Mouse (Mus musculus) lung, embryonic 16.5 days (tissue): ENCODE measurements around the gene Thada. TPM values are rescaled to one million over a fixed set of nuclear protein-coding genes. Genes with fewer than 3 reads are reported as not detected.

Experiments
- ATAC-seq: fragments of 200-750 bp; cut with Nextera tagmentation; 2 replicates; pipeline ENCODE4 v1.8.0; 2017; ENCODE audit warnings: low read depth, mild to moderate bottlenecking, moderate library complexity
- H3K27ac ChIP-seq: fragments of 300-500 bp; sonication (generic); 2 replicates; pipeline ENCODE4 v1.5.1; 2014; ENCODE audit warnings: mild to moderate bottlenecking, control low read depth, low read length
- H3K27me3 ChIP-seq: fragments of 300-500 bp; sonication (generic); 2 replicates; pipeline ENCODE4 v1.6.1; 2014; ENCODE audit warnings: low read depth, low read length, mixed read lengths; ENCODE audit not compliant: control insufficient read depth, insufficient read depth
- H3K36me3 ChIP-seq: fragments of 300-500 bp; sonication (generic); 2 replicates; pipeline ENCODE4 v1.6.1; 2014; ENCODE audit warnings: low read length; ENCODE audit not compliant: control insufficient read depth, insufficient read depth
- H3K4me1 ChIP-seq: fragments of 300-500 bp; sonication (generic); replicated peaks from 2 replicates; pipeline ENCODE4 v1.6.1; 2014; ENCODE audit warnings: low read length, mixed read lengths; ENCODE audit not compliant: control insufficient read depth, insufficient read depth
- H3K4me2 ChIP-seq: fragments of 300-500 bp; sonication (generic); 2 replicates; pipeline ENCODE4 v1.6.1; 2014; ENCODE audit warnings: low read depth, low read length, control low read depth
- H3K4me3 ChIP-seq: fragments of 300-500 bp; sonication (generic); 2 replicates; pipeline ENCODE4 v1.5.1; 2014; ENCODE audit warnings: mild to moderate bottlenecking, low read length, control low read depth
- H3K9ac ChIP-seq: fragments of 300-500 bp; sonication (generic); 2 replicates; pipeline ENCODE4 v1.6.1; 2014; ENCODE audit warnings: low read length, control low read depth
- H3K9me3 ChIP-seq: fragments of 300-500 bp; sonication (generic); 2 replicates; pipeline ENCODE4 v1.6.1; 2016; ENCODE audit warnings: low read length; ENCODE audit not compliant: control insufficient read depth
- WGBS: fragments of 180-500 bp; shearing (Covaris S2); extraction: QIAGEN DNeasy Blood & Tissue Kit; methylation state at CpG from one replicate; pipeline ENCODE4 v1.1.7; 2014; 5-methylcytosine and 5-hydroxymethylcytosine counted together
- polyA plus RNA-seq: library from polyadenylated mRNA; unstranded; fragments of >200 nt; fragmentation: Nextera tagmentation; extraction: Ambion mirVana; gene quantifications from 2 replicates; pipeline ENCODE4 v1.2.1, GENCODE M21; 2015

The Thada gene
- polyA plus RNA-seq, 1 experiment from 2014 or later = 8.6 TPM

DNA sequence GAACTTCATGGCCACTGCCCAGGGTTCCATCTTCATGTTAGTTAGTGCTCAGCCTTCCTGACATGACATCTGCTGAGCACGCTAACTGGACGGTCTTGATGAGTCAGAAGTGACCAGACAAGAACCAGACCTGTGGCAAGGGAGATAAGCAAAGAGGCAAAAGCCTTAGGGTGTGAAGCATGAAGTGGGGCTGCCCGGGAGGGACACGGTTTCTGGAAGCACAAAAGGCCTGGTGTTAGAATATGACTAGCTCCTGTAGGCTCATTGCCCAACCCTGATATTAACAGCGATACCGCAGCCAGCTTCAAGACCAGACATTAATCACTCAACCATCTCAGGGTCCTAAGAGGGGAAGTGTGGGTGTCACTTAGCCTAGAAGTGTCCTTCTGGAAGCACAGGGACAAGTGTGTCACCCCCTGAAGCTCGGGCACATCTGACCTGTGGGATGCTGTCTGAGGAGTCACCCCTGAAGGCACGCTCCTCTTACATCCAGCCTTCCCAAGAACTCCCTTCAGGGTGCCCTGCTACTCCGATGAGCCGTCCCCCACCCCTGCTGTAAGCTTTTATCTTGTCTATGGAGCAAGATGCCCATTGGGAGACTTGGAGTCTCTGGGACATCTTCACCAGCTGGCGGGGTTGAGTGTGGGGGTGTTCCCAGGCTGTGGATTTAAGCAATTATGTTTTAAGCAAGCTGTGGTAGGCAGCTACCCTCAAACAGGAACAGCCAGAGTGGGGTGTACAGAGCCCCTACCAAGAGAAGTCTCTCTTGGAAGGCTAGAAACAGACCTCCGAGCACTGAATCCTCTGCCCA, 312.8 kb downstream of the Thada start:
- H3K27ac ChIP-seq = no peak overlapping the region
- H3K27me3 ChIP-seq = no peaks in the 10 kb centered on the region
- 76% methylated on average over 12 of the region's 12 CpGs for WGBS
- no peak for ATAC-seq
- H3K9me3 ChIP-seq = no peaks in the 10 kb centered on the region
- H3K4me2 ChIP-seq = no peak overlapping the region
- H3K36me3 ChIP-seq = no peaks in the 10 kb centered on the region
- H3K4me3 ChIP-seq = no peak overlapping the region
- peaks cover 28% of the 10 kb centered on the region for H3K4me1 ChIP-seq
- no peak overlapping the region for H3K9ac ChIP-seq

DNA sequence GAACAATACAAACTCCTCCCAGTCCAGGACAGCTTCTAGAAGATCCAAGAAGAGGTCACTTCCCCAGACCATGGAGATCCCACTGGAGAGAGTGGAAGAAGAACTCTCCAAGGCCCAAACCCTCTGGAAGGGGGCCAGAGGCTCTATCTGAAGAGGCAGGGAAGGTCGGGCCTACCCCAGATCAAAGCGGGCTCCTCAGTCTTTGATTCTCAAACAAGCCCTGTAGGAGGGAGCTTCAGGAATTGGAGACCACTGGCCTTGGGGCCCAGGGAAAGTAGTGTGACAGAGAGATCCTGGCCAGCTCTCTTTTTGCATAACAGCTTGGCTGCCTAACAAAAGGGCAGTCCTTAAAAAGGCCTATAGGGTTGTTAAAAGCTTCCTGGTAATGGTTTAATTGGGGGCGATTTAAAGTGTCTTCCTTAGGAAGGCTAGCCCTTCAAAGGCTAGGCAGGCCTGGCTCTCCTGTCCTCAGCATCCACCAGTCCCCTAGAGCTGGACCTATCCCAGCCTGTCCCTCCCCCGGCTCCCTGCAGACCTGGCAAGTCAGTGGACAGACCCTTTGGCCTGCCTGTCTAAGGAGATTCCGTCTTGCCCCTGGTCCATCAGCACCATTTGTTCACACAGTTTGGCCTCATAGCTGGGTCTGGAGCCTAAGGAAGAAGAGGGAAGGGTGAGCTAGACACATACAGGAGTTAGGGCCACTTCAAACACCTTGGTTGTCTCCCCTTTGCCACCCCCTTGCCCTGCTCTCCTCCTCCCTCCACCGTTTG, 313.6 kb downstream of the Thada start:
- Histone ChIP-seq H3K27me3 (no peaks in the 10 kb centered on the region), H3K9ac (no peak overlapping the region), H3K4me3 (no peak overlapping the region), H3K4me2 (no peak overlapping the region), H3K27ac (no peak overlapping the region), H3K4me1 (peaks cover 29% of the 10 kb centered on the region), H3K36me3 (no peaks in the 10 kb centered on the region), H3K9me3 (no peaks in the 10 kb centered on the region)
- ATAC-seq = no peak
- 44% methylated on average over 6 of the region's 6 CpGs for WGBS

DNA sequence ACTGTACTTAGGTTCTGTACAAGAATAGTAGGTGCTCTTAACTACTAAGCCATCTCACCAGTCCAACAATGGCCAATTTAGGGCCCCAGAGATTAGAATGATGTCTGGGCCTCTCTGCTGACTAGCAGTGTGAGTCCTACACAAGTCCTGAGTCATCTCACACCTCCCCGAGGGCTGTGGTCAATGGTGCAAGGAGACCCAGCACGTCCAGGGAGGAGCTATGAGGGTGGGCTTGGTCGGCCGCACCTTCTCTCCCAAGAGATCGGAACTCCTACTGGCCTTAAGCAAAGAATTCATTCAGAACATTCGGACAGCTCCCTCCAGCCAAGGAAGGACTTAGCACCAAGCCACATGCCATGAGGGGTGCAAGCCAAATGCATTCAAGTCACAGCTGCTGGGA, 314.7 kb downstream of the Thada start:
- H3K4me1 ChIP-seq = peaks cover 39% of the 10 kb centered on the region
- no peak overlapping the region for H3K4me3 ChIP-seq
- H3K4me2 ChIP-seq = no peak overlapping the region
- H3K9ac ChIP-seq = no peak overlapping the region
- no peaks in the 10 kb centered on the region for H3K27me3 ChIP-seq
- no peak for ATAC-seq
- no peaks in the 10 kb centered on the region for H3K9me3 ChIP-seq
- H3K27ac ChIP-seq = no peak overlapping the region
- 77% methylated on average over 6 of the region's 6 CpGs for WGBS
- H3K36me3 ChIP-seq = no peaks in the 10 kb centered on the region

DNA sequence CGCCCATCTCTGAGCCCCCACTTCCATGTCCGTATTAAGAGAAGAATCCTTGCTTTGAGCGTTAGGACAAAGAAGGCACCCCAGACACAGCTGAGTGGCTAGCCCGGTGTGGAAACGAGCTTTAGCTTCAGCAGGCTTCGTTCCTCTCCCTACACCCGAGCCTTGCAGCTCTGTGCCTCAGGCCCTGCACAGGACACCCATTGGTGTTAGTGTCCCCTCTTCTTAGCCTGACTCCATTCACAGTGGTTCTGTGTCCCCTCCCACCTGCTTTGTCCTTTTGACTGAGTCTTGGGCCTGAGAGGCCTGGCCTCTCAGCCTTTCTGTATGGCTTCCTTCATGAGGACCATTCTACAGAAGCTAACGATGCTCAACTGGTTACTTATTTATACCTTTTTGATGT, 315.7 kb downstream of the Thada start:
- WGBS = 81% methylated on average over 8 of the region's 8 CpGs
- H3K9me3 ChIP-seq = no peaks in the 10 kb centered on the region
- H3K36me3 ChIP-seq = no peaks in the 10 kb centered on the region
- H3K4me1 ChIP-seq = peaks cover 41% of the 10 kb centered on the region
- H3K4me3 ChIP-seq = no peak overlapping the region
- H3K9ac ChIP-seq = no peak overlapping the region
- no peak overlapping the region for H3K27ac ChIP-seq
- no peak for ATAC-seq
- H3K4me2 ChIP-seq = no peak overlapping the region
- no peaks in the 10 kb centered on the region for H3K27me3 ChIP-seq

- H3K27me3 ChIP-seq = no peaks in the 10 kb centered on the region
- H3K9me3 ChIP-seq = no peaks in the 10 kb centered on the region
- ATAC-seq = no peak
- no peak overlapping the region for H3K4me3 ChIP-seq
- H3K36me3 ChIP-seq = no peaks in the 10 kb centered on the region
- H3K27ac ChIP-seq = no peak overlapping the region
- 61% methylated on average over 5 of the region's 5 CpGs for WGBS
- H3K9ac ChIP-seq = peak overlapping the region; percentile 14; the same call in 1 of the 2 replicates
- H3K4me1 ChIP-seq = peaks cover 42% of the 10 kb centered on the region
- H3K4me2 ChIP-seq = no peak overlapping the region
Observed at GRCm38 (mm10) chr17:84149566-84149965, 316.4 kb downstream of the Thada start.

DNA sequence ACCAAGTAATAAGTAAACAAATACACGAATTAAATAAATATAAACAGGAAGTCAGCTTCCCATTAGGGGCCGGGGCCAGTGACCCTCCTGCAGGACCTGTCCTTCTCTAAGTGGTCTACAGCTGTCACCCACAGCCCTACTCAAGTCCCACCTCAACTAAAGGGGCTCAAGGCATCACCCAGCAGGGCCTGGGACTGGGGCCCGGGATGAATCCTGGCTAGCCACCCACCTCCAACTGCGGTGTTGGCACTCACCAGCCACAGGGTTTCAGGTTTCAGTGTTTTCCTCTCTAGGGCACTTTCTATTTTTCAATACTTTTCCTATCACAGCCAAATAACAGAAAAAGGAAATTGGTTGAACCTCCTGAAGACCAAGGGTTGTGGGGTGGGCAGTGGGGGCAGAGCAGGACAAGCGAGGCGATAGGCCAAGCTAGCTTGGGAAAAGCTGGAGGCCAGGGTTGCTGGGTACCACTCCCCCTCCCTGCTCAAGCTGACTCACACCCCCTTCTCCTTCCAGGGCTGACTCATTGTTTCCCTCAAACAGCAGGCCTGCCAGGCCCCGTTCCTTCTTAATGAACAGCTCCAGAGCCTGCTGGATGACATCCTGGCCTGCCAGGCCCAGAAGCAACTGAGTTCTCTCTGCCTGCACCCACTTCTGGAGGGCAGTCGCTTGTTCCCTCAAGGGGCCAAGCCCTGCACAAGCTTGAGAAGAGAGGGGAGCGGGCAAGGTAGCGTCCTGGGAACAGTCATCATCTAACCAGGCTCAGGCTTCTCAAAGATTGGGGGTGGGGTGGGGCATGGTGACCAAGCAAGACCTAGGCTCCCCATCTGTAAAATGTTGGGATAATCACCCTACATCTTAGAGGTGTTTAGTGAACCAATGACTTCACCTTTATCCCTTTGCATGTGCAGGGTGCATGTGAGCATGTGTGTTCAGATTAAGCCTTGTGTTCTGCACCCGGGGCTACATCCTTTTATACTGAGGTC, 317.2 kb downstream of the Thada start:
- Histone ChIP-seq H3K36me3 (no peaks in the 10 kb centered on the region), H3K4me2 (no peak overlapping the region), H3K9me3 (no peaks in the 10 kb centered on the region), H3K27me3 (no peaks in the 10 kb centered on the region), H3K27ac (peak overlapping the region; percentile 82), H3K4me3 (no peak overlapping the region), H3K9ac (peak overlapping the region; percentile 40), H3K4me1 (peaks cover 43% of the 10 kb centered on the region)
- 28% methylated on average over 11 of the region's 11 CpGs for WGBS
- ATAC-seq = peak; percentile 85

DNA sequence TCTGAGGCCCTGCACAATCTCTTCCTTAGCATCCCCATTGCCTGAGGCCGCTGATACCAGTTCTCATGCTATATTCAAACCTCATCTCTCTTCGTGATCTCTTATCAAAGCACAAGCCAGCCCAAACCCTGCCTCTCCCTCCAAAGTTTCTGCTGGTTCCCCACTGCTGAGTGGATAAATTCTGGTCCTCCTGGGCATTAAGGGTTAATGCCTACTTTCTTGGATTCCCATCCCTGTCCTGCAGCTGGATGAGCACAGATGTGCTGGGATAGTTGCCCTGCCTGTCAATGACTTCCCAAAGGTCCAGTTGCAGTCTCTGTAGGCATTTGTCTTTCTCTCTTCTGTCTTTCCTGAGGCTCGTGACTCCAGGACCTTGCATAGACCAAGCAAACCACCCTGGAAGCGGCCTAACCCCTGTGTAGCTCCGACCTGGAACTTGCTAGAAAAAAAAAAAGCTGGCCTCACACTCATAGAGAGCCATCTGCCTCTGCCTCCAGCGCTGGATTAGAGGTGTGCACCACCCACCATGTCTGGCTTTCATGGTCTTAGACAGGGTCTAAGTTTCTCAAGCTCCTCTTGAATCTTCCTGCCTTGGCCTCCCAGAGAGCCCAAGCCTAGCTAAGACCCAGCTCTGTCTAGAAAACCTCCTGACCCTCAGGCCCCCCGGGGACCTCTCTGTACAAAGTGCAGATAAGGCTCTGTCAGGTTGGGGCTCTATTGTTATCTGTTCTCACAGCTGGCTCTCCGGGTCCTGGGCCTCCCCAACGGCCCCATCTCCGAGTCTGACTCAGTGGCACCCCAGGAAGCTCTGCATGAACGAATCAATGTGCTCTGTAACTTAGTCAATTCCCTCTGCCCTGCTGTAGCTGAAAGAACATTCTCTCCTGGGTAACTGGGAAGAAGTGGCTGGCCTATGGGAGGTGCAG, 318.6 kb downstream of the Thada start:
- Histone ChIP-seq H3K4me2 (no peak overlapping the region), H3K27ac (no peak overlapping the region), H3K9ac (no peak overlapping the region; the same call in 1 of the 2 replicates), H3K36me3 (no peaks in the 10 kb centered on the region), H3K4me1 (peaks cover 55% of the 10 kb centered on the region), H3K27me3 (no peaks in the 10 kb centered on the region), H3K9me3 (no peaks in the 10 kb centered on the region), H3K4me3 (no peak overlapping the region)
- ATAC-seq = no peak
- WGBS = 54% methylated on average over 11 of the region's 11 CpGs

DNA sequence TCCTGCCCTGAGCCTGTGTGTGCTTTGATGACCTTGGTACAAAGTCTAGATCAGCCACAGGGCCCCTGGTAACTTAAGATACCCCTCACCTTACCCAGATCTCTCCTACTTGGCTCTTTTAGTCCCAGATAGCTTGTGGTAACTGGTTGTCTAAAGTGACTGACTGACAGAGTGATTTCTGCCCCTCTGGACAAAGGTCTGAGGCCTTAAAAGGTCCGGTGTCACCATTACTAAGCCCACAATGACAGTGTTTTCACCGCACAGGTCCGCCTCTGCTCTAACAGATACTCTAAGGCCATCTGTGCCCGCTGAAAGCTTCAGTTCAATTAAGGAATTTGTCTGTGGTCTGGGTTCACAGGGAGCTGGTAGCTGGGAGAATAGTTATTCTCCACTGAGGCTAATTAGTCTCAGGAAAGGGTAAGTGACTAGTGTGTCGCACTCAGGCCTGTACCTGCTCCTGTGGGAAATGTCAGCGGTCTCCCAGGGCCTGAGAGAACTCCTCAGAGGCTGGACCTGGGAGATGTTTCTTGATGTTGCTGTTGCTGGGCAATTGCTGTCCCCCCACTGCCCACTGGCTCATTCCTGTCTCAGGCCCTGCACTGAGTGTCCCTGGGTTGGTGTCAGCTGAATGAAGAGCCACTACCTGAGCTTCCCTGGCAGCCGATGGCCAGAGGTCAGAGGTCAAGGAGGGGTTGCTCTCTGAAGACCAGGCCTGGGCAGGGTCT, 319.4 kb downstream of the Thada start:
- Histone ChIP-seq H3K4me1 (peaks cover 60% of the 10 kb centered on the region), H3K9me3 (no peaks in the 10 kb centered on the region), H3K9ac (peak overlapping the region; percentile 30), H3K4me2 (no peak overlapping the region), H3K27ac (peak overlapping the region; percentile 67), H3K36me3 (no peaks in the 10 kb centered on the region), H3K27me3 (no peaks in the 10 kb centered on the region), H3K4me3 (no peak overlapping the region)
- WGBS = 68% methylated on average over 7 of the region's 7 CpGs
- no peak for ATAC-seq
